Mouse (Mus musculus) G1E (cell line): ENCODE data around the gene Sypl2. TPM values are rescaled to one million over a fixed set of nuclear protein-coding genes. Genes with fewer than 3 reads are reported as not detected.

Experiments used
- ATAC-seq: 2 replicates; pipeline ENCODE4 v1.8.0; 2016; ENCODE audit warnings: mild to moderate bottlenecking; ENCODE audit not compliant: insufficient number of reproducible peaks, poor library complexity, low FRiP score, severe bottlenecking; ENCODE audit errors: extremely low read depth
- DNase-seq: peaks from one replicate; pipeline ENCODE4 v3.0.0; 2012; ENCODE audit warnings: low spot score
- H3K27me3 ChIP-seq: 2 replicates; pipeline ENCODE4 v1.6.1; 2012; ENCODE audit warnings: mild to moderate bottlenecking, low read length, inconsistent platforms; ENCODE audit not compliant: insufficient read depth
- H3K36me3 ChIP-seq: replicated peaks from 2 replicates; pipeline ENCODE3; 2012; ENCODE audit warnings: mild to moderate bottlenecking, inconsistent platforms
- H3K4me1 ChIP-seq: 2 replicates; pipeline ENCODE4 v1.6.1; 2012; ENCODE audit warnings: low read depth, low read length, inconsistent platforms, mixed read lengths; ENCODE audit not compliant: insufficient read depth
- H3K4me3 ChIP-seq: 2 replicates; pipeline ENCODE4 v1.5.1; 2012; ENCODE audit warnings: low read depth, mild to moderate bottlenecking, inconsistent platforms, low read length, moderate library complexity, mixed read lengths
- H3K9me3 ChIP-seq: replicated peaks from 2 replicates; pipeline ENCODE4 v1.6.1; 2012; ENCODE audit warnings: inconsistent platforms
- CTCF ChIP-seq: IDR thresholded peaks from 2 replicates; pipeline ENCODE4 v1.5.1; 2012; ENCODE audit warnings: low read depth, low read length, inconsistent platforms, mixed read lengths
- GATA1 ChIP-seq: IDR thresholded peaks from 2 replicates; pipeline ENCODE4 v1.6.1; 2012; ENCODE audit warnings: borderline replicate concordance, low read length, inconsistent platforms, mixed read lengths
- GATA2 ChIP-seq: IDR thresholded peaks from 2 replicates; pipeline ENCODE4 v1.6.1; 2012; ENCODE audit warnings: low read depth, low read length, inconsistent platforms, borderline replicate concordance
- POLR2AphosphoS5 ChIP-seq: IDR thresholded peaks from 2 replicates; pipeline ENCODE4 v1.6.1; 2012; ENCODE audit warnings: low read depth, low read length, inconsistent platforms; ENCODE audit not compliant: insufficient replicate concordance
- TAL1 ChIP-seq: conservative IDR thresholded peaks from 2 replicates; pipeline ENCODE4 v1.6.1; 2012; ENCODE audit warnings: low read depth, low read length, inconsistent platforms, mixed read lengths
- polyA plus RNA-seq: library from polyadenylated mRNA; stranded (reverse); fragments of >175 nt; gene quantifications from 2 replicates; pipeline ENCODE4 v1.2.3, GENCODE M21; 2012
- total RNA-seq, 2 experiments: library from RNA; stranded (forward) in 1 of 2; stranded (reverse) in 1 of 2; fragments of 200-1000 nt in 1 of 2; fragments of >200 nt in 1 of 2; fragmentation: Nextera tagmentation in 1 of 2; gene quantifications; 2 replicates each; pipeline ENCODE4 v1.2.3; 2014 to 2017

The Sypl2 gene
- total and polyA plus RNA-seq, 3 experiments, result 0.11 TPM; not detected in 2

DNA sequence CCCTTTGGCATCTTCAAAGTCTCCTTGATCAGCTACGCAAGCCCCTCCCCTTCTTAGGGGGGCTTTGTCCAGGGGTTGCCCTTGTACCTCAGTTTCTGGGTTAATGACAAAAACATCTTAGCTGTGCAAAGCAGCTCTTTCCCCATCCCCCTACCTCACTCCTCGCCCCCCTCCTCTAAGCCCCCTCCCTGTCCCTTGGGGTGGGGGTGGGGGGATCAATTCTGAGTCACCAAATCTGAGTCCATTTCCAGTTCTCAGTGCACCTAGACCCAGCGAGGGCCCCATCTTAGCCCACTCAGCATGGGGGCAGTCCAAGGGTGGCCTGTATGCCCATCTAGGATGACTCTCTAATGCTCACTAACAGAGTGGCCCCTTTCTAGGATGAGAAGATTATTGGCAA lies 17.4 kb downstream of the Sypl2 start:
- peaks cover 45% of the 10 kb centered on the region for H3K4me1 ChIP-seq
- no peaks in the 10 kb centered on the region for H3K9me3 ChIP-seq
- H3K4me3 ChIP-seq, result peak overlapping the region; percentile 77; the same call in 1 of the 2 replicates
- ATAC-seq (no peak), DNase-seq (no peak)
- no peaks in the 10 kb centered on the region for H3K27me3 ChIP-seq
- TF ChIP-seq GATA1 (no peak), GATA2 (no peak), POLR2AphosphoS5 (no peak), CTCF (no peak), TAL1 (no peak)
- peaks cover 49% of the 10 kb centered on the region for H3K36me3 ChIP-seq

DNA sequence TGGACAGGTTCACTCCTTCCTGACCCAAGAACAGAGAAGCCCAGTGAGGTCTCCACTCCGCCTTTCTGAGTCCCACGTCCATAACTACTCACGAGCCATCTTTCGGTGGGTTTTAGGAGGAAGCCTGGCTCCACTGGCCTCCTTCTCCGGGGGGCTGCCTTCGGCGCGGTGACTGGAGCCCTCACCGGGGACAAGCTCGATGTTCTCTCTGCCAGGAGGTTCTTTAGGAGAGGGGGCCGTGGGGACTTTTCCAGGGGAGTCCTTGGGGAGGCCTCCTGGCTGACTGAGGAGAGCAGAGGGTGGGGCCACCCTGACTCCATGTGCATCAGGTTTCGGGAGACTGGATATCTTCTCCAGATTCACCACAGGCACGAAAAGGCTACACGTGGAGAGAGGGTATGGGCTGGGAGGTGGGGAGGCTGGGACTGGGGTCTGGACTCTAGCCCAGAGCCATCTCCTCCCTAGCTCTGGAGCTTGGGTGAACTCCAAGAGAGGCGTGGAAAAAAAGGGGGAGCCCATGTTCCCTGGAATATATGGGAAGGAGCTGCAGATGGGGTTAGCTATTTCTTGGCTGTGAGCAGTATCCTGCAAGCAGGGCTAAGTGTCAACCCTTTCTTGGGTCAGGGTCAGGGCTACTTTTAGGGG lies 19.6 kb downstream of the Sypl2 start:
- no peak overlapping the region for H3K4me3 ChIP-seq
- H3K4me1 ChIP-seq, result peaks cover 58% of the 10 kb centered on the region
- ATAC-seq, result no peak
- no peaks in the 10 kb centered on the region for H3K9me3 ChIP-seq
- no peaks in the 10 kb centered on the region for H3K27me3 ChIP-seq
- DNase-seq, result no peak
- no peak for TF ChIP-seq GATA1
- H3K36me3 ChIP-seq, result peaks cover 70% of the 10 kb centered on the region

DNA sequence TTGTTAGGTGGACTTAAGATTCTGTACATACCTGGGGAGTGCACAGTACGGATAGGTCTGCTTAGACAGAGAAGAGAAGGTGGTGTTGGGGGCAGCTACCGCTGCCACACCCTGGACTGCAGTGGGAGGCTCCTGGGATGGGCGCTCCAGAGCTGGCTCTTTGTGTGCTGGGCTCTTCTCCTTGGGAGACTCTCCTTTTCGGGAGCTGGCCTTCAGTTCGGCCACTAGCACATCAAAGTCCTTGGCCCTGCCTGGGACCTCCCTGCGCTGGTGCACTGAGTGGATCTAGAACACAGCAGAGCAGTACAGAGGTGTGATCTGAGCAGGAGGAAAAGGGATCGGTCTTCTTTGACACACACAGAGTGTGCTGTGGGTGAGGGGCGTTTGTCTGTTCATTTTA lies 20.8 kb downstream of the Sypl2 start:
- DNase-seq (no peak), ATAC-seq (no peak)
- Histone ChIP-seq H3K4me3 (no peak overlapping the region), H3K27me3 (no peaks in the 10 kb centered on the region), H3K9me3 (no peaks in the 10 kb centered on the region), H3K4me1 (peaks cover 55% of the 10 kb centered on the region), H3K36me3 (peaks cover 76% of the 10 kb centered on the region)
- TF ChIP-seq CTCF (no peak), TAL1 (no peak), GATA1 (no peak), POLR2AphosphoS5 (no peak), GATA2 (no peak)

DNA sequence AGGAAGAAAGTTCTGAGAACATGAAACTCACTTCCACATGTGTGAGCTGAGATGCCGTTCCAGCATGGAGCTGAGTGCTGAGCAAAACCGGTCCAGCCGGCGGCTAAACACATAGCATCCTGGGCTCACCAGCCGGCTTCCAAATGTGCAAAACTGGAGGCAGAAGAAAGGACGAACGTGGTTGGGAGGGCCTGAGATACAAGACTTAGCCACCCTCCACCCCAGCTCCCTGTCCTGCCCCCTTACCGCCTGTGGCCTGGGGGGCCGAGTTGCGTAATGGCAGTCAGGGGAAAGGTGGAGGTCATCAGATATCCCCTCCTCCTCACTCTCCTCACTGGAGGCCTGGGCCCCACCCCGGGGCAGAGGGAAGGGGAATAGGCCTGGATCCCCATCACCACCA lies 22.0 kb downstream of the Sypl2 start:
- TF ChIP-seq CTCF (no peak), TAL1 (no peak), GATA2 (no peak)
- ATAC-seq, result no peak

DNA sequence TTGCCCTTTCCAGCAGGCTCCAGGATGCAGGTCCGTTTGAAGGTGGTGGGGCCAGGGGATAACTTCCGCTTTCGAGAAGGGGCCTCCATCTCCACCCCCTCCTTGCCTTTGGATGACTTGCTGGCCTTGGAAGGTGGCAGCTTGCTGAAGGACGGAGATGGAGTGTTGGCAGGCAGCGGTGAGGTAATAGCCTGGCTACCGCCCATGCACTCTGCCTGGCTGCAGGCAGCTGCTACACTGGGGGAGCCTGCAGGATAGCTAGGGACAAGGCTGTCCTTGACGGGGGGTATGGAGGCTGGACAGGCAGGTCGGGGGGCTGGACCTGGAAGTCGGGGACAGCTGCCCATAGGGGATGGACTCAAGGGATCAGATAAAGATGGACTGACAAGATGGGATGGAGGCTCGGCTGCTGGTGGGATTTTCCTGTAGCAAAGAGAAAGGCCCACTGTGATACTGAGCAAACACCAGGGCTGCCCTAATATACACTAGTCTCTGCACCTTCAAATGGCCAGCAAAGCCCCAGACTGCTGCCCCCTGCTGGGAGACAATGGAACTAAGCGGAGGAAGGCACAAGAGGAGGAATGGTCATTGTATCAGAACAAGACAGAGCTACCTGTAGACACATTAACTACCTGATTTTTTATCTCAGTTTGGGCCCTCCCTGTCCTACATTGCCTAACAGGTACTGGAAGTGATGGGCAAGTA lies 22.7 kb downstream of the Sypl2 start:
- TF ChIP-seq POLR2AphosphoS5 (no peak), CTCF (peak; percentile 91)
- DNase-seq (peak; percentile 37), ATAC-seq (no peak)
- Histone ChIP-seq H3K9me3 (no peaks in the 10 kb centered on the region), H3K36me3 (peaks cover 83% of the 10 kb centered on the region), H3K4me1 (peaks cover 56% of the 10 kb centered on the region), H3K27me3 (no peaks in the 10 kb centered on the region), H3K4me3 (no peak overlapping the region)

More for the DNA sequence above, 22.0 kb downstream of the Sypl2 start:
- H3K36me3 ChIP-seq, result peaks cover 78% of the 10 kb centered on the region
- H3K4me1 ChIP-seq, result peaks cover 56% of the 10 kb centered on the region
- H3K4me3 ChIP-seq, result no peak overlapping the region
- H3K9me3 ChIP-seq, result no peaks in the 10 kb centered on the region
- DNase-seq, result no peak
- H3K27me3 ChIP-seq, result no peaks in the 10 kb centered on the region

DNA sequence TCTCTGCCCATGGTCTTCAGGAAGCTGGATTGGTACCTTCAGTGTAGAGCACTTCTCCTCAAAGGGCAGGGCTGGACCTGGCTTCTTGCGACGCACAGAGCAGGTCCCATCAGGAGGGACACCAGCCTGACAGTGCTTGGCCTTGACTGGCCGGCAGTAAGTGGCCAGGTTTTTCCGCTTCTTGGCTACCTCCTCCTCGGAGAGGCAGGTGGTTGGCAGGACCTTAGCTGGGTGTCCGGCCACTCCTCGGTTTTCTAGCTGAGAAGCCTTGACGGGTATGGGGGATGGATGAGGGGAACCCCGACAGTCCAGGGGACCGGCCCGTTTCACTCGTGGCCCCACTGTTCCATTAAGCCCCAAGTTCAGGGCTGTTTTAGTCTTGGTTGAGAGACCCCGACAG lies 23.2 kb downstream of the Sypl2 start:
- Histone ChIP-seq H3K36me3 (peaks cover 83% of the 10 kb centered on the region), H3K27me3 (no peaks in the 10 kb centered on the region), H3K9me3 (no peaks in the 10 kb centered on the region), H3K4me3 (no peak overlapping the region), H3K4me1 (peaks cover 54% of the 10 kb centered on the region)
- TF ChIP-seq GATA1 (no peak), CTCF (no peak), GATA2 (no peak), TAL1 (no peak), POLR2AphosphoS5 (no peak)
- ATAC-seq (no peak), DNase-seq (no peak)

DNA sequence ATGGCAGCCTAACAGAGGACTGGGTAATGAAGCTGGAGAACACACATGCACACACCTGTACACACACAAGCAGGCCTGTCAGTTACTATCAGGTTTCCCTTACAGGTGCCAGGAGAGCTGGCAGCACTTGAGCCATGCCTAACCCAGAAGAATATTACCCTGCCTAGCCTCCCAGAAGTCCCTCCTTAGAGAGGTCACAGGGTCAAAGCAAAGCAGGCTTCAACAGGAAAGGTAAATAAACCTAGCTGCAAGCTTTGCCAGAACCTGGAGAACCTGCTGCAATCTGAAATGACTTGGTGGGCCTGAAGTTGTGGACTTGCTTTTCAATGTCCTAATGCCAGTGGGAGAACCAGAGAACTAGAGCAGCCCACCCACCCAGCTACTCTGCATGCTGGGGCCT lies 23.9 kb downstream of the Sypl2 start:
- ATAC-seq (no peak), DNase-seq (no peak)
- TF ChIP-seq GATA1 (no peak), GATA2 (no peak), CTCF (no peak), POLR2AphosphoS5 (no peak), TAL1 (no peak)

More for the DNA sequence above, 23.9 kb downstream of the Sypl2 start:
- Histone ChIP-seq H3K36me3 (peaks cover 83% of the 10 kb centered on the region), H3K27me3 (no peaks in the 10 kb centered on the region), H3K9me3 (no peaks in the 10 kb centered on the region), H3K4me1 (peaks cover 52% of the 10 kb centered on the region), H3K4me3 (no peak overlapping the region)
